Mouse (Mus musculus) liver, adult 2 months (tissue): ENCODE measurements at regions not wholly inside any gene's neighbourhood (a gene's known extent, or its start where the extent isn't known, plus 50 kb on each side); places are given as distances from the start of the nearest gene placed in this dataset.

Source experiments
- DNase-seq: peaks from one replicate; pipeline ENCODE4 v3.0.0-alpha.2; 2011; ENCODE audit warnings: low read depth, low spot score; ENCODE audit errors: extremely low read depth
- H3K27ac ChIP-seq: fragments of 200-500 bp; replicated peaks from 2 replicates; pipeline ENCODE4 v1.5.1; 2012; ENCODE audit warnings: low read depth, mild to moderate bottlenecking, control low read depth, inconsistent platforms, low read length; ENCODE audit not compliant: insufficient read depth
- H3K27me3 ChIP-seq: fragments of 200-500 bp; 2 replicates; pipeline ENCODE4 v1.6.1; 2012; ENCODE audit warnings: mild to moderate bottlenecking, moderate library complexity, low read length, inconsistent platforms; ENCODE audit not compliant: control insufficient read depth, insufficient read depth
- H3K36me3 ChIP-seq: fragments of 200-500 bp; 2 replicates; pipeline ENCODE4 v1.6.1; 2012; ENCODE audit warnings: low read length, inconsistent platforms; ENCODE audit not compliant: control insufficient read depth, insufficient read depth
- H3K4me1 ChIP-seq: fragments of 200-500 bp; 2 replicates; pipeline ENCODE4 v1.6.1; 2011; ENCODE audit warnings: low read length; ENCODE audit not compliant: control insufficient read depth, insufficient read depth
- H3K4me3 ChIP-seq: fragments of 200-500 bp; 2 replicates; pipeline ENCODE4 v1.5.1; 2011; ENCODE audit warnings: low read depth, mild to moderate bottlenecking, control low read depth, low read length, moderate library complexity; ENCODE audit not compliant: insufficient read depth
- H3K79me2 ChIP-seq: fragments of 200-500 bp; 2 replicates; pipeline ENCODE4 v1.6.1; 2012; ENCODE audit warnings: inconsistent platforms, mild to moderate bottlenecking, low read length, moderate library complexity; ENCODE audit not compliant: control insufficient read depth, insufficient read depth
- H3K9ac ChIP-seq: fragments of 200-500 bp; 2 replicates; pipeline ENCODE4 v1.6.1; 2012; ENCODE audit warnings: low read depth, mild to moderate bottlenecking, control low read depth, inconsistent platforms, low read length
- CTCF ChIP-seq: fragments of 200-500 bp; IDR thresholded peaks from 2 replicates; pipeline ENCODE4 v1.5.1; 2011; ENCODE audit warnings: low read depth, low read length, control low read depth
- POLR2A ChIP-seq: fragments of 200-500 bp; IDR thresholded peaks from 2 replicates; pipeline ENCODE4 v1.6.1; 2011; ENCODE audit warnings: low read length, control low read depth; ENCODE audit not compliant: insufficient read depth; ENCODE audit errors: extremely low read depth
- WGBS: fragments of 180-500 bp; shearing (Covaris S2); methylation state at CpG from one replicate; pipeline ENCODE4 v1.1.7; 2018; 5-methylcytosine and 5-hydroxymethylcytosine counted together

DNA sequence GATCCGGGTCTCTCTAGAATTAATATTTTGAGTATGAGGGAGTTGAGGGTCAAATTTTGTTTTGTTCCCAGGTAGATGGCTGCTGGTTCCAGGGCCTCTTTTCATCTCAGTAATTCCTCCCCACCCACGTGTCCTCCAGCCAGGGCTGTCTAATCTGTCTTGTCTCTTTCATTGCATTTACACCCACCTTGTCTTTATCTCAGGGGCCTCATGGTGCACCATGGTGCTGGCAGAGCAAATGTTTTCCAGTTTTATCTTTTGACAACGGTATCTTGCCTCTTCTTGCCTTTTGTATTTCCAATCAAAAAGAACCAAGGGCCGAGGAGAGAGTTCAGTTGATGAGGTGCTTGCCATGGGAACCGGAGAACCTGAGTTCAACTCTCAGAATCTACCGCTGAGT lies 372.9 kb downstream of the Tbc1d22a start:
- WGBS, result 63% methylated on average over 6 of the region's 6 CpGs
- no peak overlapping the region for H3K9ac ChIP-seq
- TF ChIP-seq POLR2A, result no peak
- no peak for TF ChIP-seq CTCF
- no peaks in the 10 kb centered on the region for H3K4me1 ChIP-seq
- no peaks in the 10 kb centered on the region for H3K36me3 ChIP-seq
- no peak for DNase-seq
- no peaks in the 10 kb centered on the region for H3K79me2 ChIP-seq
- H3K27ac ChIP-seq, result no peak overlapping the region
- H3K4me3 ChIP-seq, result no peak overlapping the region
- H3K27me3 ChIP-seq, result no peaks in the 10 kb centered on the region

DNA sequence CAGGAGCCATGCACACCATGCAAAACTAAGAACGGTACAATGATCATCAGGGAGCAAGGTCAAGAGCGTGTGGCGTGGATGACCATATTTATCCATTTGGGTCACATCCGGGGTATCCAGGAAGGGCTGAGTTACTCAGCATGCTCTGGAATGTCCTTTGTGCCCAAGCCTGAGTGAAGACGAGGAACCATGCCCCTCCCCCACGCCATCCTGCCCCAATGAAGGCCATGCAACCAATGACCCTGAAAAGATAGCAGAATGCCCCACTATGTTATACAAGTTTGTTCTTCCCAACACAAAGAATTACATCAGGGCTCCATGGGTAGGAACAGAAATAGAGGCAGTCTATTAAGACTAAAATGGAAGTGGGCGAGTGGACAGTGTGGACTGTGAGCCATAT lies 375.8 kb downstream of the Tbc1d22a start:
- TF ChIP-seq POLR2A (no peak), CTCF (no peak)
- Histone ChIP-seq H3K27me3 (0 out of 2 replicates have a peak, but pooled peaks cover 3% of the 10 kb centered on the region), H3K36me3 (no peaks in the 10 kb centered on the region), H3K4me3 (no peak overlapping the region), H3K79me2 (no peaks in the 10 kb centered on the region), H3K27ac (no peak overlapping the region), H3K9ac (no peak overlapping the region), H3K4me1 (no peaks in the 10 kb centered on the region)
- DNase-seq, result no peak
- 69% methylated on average over 7 of the region's 7 CpGs for WGBS

DNA sequence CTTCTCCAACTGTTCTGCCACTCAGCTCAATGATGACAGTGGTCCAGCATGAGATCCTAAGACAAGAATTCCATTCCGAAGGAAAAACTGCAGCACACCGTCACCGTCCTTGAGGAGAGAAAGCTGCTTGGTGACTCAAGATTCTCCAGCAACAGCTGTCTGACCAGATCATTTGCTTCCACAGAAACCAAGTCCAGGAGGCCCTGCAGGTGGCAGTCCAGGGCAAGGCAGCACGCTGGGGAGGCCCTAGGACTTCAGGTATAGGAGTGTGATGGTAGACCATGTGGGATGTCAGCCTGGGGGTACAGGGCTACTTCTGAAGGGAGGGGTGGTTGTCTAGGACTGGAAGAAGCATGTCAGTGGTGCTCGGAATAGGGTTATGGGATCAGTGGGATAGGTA lies 376.6 kb downstream of the Tbc1d22a start:
- Histone ChIP-seq H3K79me2 (no peaks in the 10 kb centered on the region), H3K27me3 (0 out of 2 replicates have a peak, but pooled peaks cover 4% of the 10 kb centered on the region), H3K4me3 (no peak overlapping the region), H3K27ac (no peak overlapping the region), H3K4me1 (no peaks in the 10 kb centered on the region), H3K36me3 (no peaks in the 10 kb centered on the region), H3K9ac (no peak overlapping the region)
- no peak for DNase-seq
- TF ChIP-seq CTCF (no peak), POLR2A (no peak)
- 79% methylated on average over 5 of the region's 5 CpGs for WGBS

DNA sequence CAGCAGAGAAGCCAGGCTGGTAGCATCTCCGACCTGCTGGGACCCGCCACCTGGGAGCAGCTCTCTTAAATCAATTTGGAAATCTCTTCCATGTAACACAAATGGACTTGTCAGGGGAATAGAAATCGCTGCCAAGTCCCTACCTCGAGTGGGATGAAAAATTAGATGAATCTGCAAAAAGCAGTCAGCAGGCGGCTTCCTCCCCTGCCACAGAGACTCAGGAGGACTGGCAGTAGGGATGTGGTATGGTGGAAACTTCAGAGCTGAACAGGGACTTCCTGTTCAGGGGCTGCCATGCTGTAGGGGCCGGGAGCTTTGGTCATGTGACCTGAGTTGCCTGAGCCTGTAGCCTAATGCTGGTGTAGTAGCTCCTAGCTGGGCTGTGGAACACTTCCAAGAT lies 379.1 kb downstream of the Tbc1d22a start:
- Histone ChIP-seq H3K79me2 (no peaks in the 10 kb centered on the region), H3K4me3 (no peak overlapping the region), H3K36me3 (no peaks in the 10 kb centered on the region), H3K4me1 (no peaks in the 10 kb centered on the region), H3K9ac (no peak overlapping the region), H3K27ac (no peak overlapping the region), H3K27me3 (0 out of 2 replicates have a peak, but pooled peaks cover 4% of the 10 kb centered on the region)
- TF ChIP-seq POLR2A (no peak), CTCF (no peak)
- 57% methylated on average over 6 of the region's 6 CpGs for WGBS
- DNase-seq, result no peak

- TF ChIP-seq POLR2A (no peak), CTCF (no peak)
- no peaks in the 10 kb centered on the region for H3K4me1 ChIP-seq
- H3K27ac ChIP-seq, result no peak overlapping the region
- no peak overlapping the region for H3K4me3 ChIP-seq
- no peak for DNase-seq
- no peaks in the 10 kb centered on the region for H3K79me2 ChIP-seq
- 0 out of 2 replicates have a peak, but pooled peaks cover 3% of the 10 kb centered on the region for H3K27me3 ChIP-seq
- no peak overlapping the region for H3K9ac ChIP-seq
- no peaks in the 10 kb centered on the region for H3K36me3 ChIP-seq
Observed at GRCm38 (mm10) chr15:86606411-86606810, 392.2 kb downstream of the Tbc1d22a start.

GRCm38 (mm10) chr15:86609692-86610091 lies 395.4 kb downstream of the Tbc1d22a start:
- WGBS, result 81% methylated on average over 6 of the region's 6 CpGs

GRCm38 (mm10) chr15:86631376-86631775 lies 417.1 kb downstream of the Tbc1d22a start:
- Histone ChIP-seq H3K4me1 (no peaks in the 10 kb centered on the region), H3K79me2 (no peaks in the 10 kb centered on the region), H3K27ac (no peak overlapping the region), H3K27me3 (no peaks in the 10 kb centered on the region; the same call in 1 of the 2 replicates), H3K4me3 (no peak overlapping the region), H3K9ac (no peak overlapping the region), H3K36me3 (no peaks in the 10 kb centered on the region)
- DNase-seq, result no peak
- WGBS, result 70% methylated on average over 5 of the region's 5 CpGs
- TF ChIP-seq POLR2A (no peak), CTCF (no peak)

More at GRCm38 (mm10) chr15:86609692-86610091, 395.4 kb downstream of the Tbc1d22a start:
- no peaks in the 10 kb centered on the region for H3K4me1 ChIP-seq
- H3K9ac ChIP-seq, result no peak overlapping the region
- no peak overlapping the region for H3K27ac ChIP-seq
- no peak overlapping the region for H3K4me3 ChIP-seq
- H3K27me3 ChIP-seq, result no peaks in the 10 kb centered on the region
- TF ChIP-seq CTCF (no peak), POLR2A (no peak)
- no peaks in the 10 kb centered on the region for H3K36me3 ChIP-seq
- H3K79me2 ChIP-seq, result no peaks in the 10 kb centered on the region
- DNase-seq, result no peak
